Mouse (Mus musculus): ENCODE results near the gene Large2.
"Not testable (repeated sequence)": the region's sequence is repeated elsewhere in the genome, so short reads cannot be mapped to it uniquely, and the experiment has no call there.

Large2 gene

DNA sequence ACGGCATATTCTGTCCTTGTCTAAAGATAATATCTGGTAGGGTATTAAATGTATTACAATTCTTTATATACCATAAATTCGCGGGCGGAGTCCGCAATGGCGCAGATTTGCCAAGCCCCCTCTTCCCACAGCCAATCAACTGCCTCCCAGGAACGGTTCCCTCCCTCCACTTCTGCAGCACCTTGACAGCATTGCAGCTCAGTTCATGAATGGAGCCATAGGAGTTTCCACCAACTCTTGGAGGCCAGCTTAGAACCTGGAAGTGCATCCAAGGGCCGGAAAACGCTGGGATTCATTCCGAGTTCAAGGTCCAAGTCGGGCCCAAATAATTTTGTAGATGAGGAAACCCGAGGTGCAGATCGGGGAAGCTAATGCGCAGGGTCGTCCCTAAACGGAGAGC lies at the start of gene Large2, which contains the start of gene Pex16:
Gene Large2 (minus strand): TSS at position 356 of the 400 bp plus-strand sequence.
Gene Pex16 (plus strand): TSS at position 163 of the 400 bp plus-strand sequence.
- peak; percentile 72 for DNase-seq

DNA sequence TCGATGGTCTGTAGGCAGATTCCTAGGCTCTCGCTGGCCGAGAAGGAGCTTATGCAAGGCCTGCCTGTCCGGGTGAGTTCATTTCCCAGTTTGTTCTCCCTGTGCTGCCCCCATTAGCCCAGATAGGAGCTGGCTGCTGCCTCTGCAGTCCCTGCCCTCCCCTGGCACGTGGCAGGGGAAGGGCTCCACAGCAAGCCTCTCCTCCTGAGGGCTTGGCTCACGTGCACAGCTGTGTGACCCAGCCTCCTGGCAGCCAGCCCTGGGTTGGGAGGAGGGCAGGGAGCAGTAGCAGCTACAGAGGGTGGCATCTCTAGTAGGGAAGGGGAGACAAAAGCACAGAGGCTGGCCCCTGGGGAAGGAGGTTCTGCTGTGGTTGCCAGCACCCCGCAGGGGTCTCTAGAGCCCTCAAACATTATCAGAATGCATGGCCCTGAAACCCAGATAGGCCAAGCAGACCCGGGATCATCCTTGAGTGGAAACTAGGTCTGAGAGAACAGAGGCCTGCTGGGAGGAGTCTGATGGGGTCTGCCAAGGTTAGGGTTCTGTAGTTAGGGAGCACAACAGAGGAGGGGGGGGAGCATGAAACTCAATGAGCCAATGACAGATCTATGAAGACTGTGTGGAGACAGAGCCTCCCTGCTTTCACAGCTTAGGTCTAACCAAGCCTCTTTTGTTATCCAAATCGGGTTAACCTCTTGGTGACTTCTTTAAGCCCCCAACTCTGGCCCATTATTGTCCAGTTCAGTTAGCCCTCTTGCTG lies 49.2 kb upstream of the Large2 start:
- DNase-seq, result peak; percentile 92

DNA sequence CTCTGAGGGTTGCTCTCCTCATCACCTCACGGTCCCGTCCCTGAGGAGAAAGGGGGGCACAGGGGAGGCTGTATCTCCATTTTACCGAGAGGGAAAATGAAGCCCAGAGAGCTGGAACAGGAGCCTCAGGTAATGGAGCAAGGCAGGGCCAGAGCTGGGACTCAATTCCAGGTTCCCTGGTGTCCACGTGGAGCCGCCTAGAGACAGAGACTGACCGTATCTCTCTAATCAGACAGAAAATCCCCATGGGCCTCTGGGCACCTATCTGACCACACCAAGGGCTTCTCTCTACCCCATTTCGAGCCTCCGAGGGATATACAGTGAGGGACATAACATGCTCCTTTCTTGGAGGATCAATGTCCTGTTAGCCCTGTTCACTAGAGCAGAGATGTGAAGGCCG lies 48.5 kb upstream of the Large2 start:
- no peak for DNase-seq

DNA sequence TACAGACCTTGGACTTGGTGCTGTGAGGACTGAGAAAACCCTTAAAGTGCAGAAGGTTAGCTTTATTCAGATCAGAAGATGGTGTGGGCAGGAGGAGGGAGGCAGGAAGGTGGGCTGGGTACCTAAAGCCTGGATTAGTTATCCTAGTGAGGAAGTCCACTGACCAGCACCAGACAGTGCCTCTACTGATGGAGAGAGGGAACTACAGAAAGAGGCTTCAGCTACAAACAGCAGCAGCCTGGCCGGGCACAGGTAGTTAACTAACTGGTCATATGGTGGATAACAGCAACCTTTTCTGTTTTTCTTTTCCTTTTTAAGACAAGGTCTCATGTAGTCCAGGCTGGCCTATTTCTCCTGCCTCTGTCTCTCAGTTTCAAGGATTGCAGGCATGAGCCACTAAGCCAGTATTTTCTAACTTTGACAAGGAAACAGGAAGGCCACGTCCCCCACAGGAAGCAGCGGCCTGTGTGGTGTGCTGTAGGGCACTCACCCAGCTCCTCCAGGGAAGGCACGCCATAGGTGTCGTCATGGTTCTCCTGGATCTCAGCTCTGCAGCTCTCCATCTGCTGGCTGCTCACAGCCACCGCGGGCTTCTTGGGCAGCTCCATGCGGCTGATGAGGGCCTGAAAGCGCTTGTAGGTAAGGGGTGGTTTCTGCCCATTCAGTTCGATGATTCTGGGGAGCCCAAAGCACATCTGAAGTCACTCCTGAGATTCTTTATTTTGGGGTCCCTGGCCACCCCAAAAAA lies 47.9 kb upstream of the Large2 start:
- no peak for DNase-seq

DNA sequence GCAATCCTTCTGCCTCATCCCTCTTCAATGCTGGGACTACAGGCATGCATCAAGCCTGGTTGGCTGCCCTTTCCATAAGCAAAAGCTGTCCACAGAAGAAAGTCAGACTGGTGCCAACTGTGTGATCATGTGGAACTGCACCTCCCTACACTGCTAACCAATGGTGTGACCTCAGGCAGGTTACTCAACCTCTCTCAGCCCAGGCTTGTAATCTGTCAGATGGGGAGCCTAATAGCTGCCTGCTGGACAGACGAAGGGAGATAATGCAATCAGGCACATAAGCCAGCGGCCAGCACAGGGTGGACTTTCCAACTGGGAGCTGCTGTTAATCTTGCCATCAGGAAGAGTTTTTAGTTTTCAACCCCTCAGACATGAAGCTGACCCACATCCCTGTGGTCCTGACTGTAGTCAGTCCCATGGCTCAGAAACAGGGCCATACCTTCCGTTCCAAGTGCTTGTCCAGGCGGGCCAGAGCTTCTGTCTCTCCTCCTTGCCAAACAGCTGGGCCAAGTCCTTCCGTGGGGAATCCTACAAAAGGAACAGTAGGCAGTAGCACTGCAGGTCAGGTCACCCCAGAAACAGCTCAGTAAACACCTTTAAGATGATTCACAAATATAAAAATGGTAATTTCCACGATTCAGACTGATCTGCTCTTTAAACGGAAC lies 47.2 kb upstream of the Large2 start:
- DNase-seq, result no peak

DNA sequence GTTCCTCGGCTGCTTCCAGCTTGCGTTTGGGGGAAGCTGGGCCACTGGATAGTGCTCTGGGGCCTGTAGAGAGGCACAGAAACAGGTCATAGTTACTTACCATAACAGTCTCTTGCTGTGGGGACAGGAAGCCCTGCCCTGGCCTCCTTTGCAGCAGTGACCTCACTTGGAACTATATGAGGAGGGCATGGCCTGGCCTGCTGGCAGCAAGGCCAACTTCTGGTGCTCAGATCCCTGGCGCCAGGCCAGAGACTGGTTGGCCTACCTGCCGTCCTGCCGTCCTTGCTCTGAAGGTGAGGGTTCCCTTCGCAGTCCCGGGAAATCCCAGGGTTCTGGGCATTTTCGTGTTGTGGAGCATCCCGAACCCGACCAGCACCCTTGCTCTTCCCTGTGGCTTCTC lies 37.0 kb upstream of the Large2 start:
- DNase-seq, result peak; percentile 81

DNA sequence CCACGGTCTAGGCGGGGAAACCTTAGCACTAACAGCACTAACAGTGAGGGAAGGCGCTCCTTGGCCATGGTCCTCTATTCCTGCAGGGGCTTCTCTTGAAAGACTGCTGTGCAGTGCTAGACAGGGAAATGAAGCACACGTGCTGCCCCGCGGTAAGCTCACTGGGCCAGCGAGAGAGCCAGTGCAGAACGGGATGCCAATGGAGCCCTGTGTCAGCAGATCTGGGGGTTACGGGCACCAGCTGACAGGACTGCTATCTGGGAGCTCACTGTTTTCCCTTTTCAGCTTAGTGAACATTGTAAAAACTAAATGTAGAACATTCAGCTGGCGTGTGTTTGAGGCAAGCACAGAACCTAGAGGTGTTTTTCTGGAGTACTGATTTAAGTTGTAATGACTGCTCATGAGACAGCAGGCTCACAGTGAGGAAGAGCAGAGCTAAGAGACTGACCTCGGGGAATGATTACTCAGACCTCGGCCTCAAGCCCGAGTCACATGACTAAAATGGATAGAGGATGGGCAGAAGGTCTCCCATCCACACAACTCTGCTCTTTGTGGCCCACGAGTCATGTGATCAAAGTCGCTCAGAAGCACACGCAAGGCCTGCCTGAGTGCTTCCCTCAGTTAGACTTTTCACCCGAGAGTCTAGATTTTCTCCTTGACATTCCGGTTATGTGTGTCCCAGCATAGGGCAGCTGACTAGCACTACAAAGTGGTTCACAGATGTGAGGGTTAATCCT lies 33.8 kb upstream of the Large2 start:
- no peak for DNase-seq

DNA sequence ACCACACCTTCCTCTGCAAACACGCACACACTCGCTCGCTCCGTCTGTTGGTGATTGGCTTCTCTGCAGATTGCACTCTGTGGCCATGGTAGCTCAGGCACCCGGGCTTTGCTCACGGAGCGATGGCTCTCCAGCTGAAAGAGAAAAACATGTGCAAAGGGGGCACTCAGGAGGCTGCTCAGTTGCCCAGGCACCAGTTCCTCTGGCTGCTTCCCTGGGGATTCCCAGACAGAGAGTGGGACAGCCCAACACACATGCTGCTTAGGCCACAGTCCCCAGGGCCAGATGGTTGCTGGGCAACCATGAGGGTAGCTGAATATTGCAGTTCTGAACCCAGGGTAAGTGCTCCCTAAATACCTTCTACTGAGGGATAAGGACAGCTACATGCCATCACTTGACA lies 31.0 kb upstream of the Large2 start:
- DNase-seq, result no peak

DNA sequence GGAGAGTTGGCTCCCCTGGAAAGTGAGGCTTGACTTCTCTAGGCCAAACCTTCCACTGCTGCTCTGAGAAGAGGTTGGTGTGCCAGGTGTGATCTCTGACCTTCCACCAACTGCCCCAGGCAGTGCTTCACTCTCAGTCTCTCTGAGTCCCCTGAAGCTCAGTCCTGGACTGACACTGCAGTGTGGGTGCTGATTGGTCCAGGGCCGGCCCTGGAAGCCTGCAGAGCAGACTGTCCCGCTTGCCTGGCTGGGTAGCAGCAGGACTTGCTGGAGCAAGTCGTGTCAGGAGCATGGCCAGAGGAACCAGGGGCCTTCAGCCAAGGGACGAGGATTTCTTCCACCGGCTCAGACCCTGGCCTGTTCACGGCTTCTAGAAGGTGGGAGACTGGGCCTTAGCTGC lies 30.1 kb upstream of the Large2 start:
- no peak for DNase-seq

DNA sequence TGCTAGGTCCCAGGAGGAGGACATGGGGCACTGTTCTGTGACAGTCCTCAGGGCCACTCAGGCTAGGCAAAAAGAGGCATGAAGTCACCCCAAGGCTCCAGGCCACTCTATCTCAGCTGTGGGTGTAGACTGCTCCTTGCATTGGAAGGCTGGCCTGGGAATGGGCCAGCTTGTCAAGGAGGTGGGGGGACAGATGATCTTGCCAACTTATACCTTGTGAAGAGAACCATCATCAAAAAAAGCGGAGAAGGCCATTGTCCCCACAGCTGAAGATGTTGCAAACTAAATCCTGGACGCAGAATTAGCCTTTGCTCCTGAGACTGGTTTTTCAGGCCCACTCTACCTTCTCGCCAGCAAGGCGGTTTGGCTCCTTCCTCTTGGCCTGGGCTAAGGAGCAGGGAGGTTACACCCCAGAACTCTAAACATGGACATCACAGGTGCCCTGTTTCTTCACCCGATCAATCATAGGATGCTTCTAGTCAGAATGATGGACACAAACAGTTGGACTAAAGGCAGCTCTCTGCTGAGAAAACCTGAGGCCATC lies 29.2 kb upstream of the Large2 start:
- DNase-seq, result no peak

DNA sequence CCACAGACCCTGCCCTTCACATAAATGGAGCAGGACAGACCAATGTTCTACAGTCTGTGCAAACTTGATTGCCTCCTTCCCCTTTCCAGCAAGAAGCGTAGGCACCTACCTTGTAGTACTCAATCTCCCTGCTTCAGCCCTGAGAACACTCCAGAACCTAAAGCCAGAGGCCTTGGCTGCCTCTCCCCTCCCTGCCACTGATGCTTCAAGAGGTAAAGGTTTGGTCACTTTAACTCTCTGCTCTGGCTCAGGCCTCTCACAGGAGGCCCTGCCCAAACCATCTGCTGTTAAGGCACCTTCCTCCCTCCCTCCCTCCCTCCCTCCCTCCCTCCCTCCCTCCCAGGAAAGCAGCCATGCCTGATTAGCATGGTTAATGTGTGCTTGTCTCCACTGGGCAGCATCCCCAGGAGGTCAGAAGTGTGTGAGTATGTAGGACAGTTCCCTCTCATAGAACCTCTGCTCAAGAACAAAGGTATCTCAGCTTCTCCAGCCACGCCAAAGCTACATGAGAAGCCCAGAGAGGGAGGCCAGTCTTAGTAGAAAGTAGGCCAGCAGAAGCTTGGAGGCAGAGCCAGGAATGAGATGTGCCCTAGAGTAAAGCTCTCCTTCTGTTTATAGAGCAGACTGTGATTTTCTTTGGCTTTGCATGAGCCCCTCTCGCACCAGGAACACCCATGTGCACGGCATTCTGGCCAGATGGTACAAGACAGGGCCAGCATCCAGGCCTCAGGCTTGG lies 28.1 kb upstream of the Large2 start:
- DNase-seq, result peak; percentile 96

DNA sequence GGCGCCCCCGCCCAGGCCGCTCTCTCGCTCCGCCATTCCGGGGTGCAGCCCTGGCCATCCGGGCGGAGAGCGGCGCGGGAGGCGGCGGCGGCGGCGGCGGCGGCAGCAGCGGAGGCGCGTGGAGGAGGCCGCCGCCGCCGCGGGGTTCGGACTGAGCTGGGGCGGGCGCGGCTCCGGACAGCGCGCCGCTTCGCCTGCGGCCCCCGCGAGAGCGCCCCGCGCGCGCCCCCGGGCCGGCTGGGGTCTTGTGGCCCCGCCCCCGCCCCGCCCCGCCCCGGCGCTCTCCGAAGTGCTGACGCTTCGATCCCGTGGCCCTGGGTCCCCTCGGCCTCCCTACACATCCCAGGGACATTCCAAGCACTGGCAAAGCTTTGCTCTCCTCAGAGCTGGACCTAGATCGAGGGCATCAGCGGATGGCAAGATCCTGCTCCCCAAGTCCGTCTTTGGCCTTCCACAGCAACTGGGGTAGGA lies 26.5 kb upstream of the Large2 start, which contains the start of gene Mapk8ip1:
Gene Mapk8ip1 (minus strand): TSS at position 173 of the 471 bp plus-strand sequence.
- DNase-seq, result peak; percentile 76

DNA sequence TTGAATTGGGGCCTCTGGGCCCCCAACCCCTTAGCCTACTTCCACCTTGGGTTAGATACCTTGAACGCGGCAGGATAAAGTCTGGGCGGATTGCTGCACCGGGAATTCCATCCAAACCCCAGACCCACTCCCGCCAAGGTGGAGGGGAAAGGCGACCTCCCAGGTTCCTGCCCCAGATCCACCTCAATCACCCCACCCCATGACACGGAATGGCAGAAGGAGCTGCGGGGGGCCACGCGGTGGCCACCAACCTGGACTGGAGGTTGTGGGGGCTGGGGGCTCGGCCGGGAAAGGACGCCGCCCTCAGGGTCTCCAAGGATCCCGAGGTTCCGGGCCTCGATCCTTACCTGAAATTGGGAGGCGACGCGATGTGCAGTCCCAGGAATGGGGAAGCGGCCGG lies 26.0 kb upstream of the Large2 start:
- DNase-seq, result peak; percentile 70

DNA sequence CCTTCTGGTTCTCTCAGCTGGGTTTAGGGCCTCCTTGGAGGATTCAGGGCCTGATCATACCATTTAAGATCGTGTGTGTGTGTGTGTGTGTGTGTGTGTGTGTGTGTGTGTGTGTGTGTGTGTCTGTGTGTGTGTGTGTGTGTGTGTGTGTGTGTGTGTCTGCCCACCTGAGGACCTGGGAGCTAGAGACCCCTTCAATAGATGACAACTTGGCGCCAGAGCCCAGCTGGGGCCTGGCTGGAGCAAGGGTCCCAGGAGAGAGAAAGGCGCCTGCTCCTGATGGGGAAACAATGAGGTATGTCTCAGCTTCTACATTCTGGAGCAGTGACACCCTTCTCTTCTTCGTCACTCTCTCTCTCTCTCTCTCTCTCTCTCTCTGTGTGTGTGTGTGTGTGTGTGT lies 25.2 kb upstream of the Large2 start:
- DNase-seq, result not testable (repeated sequence)

DNA sequence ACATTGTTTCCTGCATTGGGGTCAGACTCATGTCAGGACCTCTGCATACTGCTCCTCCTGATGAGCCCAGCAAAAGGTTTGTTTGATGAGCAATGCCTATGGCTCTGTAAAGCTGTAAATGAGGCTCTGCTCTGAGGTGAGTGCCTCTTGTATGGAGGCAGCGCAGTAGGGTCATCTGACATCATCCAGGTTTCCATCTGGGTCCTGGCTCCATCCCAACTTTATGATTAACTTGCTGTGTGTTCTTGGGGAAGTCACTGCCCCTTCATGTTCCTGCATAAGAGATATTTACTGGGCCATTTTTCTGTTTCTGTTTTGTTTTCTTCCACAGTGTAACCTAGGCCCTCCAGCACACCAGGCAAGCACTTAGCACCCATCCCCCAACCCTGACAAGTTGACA lies 22.8 kb upstream of the Large2 start:
- DNase-seq, result no peak

DNA sequence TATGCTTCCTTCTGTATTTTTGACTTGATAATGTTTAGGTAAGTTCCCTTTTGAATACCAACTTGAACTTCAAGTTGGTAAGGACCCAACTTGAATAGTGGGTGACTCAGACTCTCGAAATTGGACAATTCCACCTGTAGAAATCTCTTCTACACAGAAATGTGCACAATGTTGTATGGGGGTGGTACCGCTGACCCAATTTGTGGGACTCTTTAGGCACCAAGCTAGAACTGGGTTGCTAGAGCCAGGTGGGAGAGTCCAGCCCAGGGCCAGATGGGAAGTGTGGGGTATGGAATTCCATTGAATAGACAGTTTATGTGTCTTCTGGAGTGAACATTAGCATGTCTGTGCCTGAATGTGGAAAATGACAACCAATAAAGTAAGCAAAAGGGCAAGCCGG lies 20.9 kb upstream of the Large2 start:
- DNase-seq, result no peak

DNA sequence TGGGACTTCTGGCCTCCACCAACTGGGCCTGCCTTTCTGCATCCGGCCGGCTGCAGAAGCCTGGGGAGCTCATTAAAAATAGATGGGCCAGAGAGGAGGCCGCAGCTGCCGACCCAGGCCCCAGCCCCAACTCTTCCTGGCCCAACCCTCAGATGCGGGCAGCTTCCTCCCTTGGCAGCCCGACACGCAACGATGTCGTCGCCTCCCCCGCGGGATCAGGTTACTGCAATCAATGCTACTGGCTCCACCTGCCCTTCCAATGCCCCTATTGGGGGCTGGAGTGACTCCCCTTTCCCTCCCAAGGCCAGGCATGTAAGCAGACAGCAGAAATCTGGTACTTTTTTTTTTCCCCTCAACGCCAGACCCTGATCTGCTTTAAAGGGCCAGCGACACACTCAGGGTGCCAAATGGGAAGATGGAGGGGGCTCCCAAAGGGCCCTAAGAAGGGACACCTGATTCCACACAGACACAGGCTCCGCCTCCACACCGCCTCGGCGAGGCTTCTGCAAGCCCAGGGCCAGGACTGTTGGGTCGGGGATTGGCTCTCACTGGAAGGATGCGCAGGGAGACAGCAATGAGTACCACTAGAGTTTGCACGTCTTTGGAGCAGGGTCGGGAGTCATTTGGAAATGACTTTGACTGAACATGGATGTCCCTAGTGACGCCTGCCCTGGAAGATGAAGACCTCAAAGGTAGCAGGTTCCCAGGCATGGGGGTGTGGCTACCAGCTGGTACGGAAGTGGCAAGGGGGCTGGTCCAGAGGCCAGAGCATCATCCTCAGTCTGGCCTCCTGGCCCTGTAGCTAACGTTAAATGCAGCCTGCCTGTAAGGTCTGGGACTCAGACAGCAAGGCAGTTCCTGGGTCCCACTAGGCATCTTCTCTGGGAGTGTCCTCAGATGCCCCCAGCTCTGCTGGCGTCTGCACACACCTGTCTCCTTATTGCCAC lies 17.9 kb upstream of the Large2 start:
- no peak for DNase-seq

DNA sequence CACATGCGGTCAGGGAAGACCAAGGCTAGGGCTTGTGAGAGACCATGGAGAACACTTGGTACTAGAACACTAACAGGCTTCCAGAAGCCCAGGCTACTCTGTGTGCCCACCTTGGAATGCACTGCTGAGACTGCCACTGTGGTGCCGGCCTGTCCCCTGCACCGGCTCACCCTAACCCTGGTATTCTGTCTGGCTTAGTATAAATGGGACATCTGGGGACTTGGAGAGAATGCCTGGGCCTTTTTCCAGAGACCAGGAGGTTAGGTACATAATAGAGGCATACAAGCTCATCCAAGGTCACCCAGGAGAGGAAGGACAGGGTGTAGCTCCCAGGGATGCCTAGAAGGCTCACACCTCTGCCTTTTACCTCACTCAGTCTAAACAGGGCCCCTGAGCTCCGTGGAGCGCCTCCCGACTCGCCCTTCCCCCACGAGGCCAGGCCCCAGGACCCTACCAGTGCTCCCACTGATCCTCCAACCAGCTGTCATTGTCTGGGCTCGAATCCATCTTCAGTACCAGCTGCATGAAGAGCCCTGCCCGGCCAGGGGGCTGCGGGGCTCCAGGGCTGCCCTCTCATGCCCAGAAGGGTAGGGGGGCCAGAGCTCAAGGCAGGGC lies 17.1 kb upstream of the Large2 start:
- no peak for DNase-seq

DNA sequence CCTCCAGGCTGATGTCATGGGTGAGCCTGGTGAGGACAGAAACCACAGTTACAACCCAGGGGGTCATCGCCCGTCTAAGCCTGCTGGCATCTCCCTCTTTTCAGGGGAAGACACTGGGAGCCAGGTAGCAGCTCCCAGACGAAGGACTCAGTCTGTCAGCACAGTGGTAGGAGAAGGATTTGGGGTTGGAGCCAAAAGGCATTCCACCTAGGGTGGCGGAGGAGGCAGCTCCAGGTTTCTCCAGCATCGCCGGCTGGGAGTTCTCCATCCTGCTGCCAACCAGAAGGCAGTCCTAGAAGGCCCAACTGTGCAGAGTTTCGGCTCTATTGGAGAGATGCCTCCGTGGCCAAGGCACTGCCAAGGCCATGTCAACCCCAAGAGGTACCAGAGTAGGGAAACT lies 16.4 kb upstream of the Large2 start:
- peak; percentile 80 for DNase-seq

Data from cerebellum, adult 9-10 months (tissue).